In the genomic region with DNA sequence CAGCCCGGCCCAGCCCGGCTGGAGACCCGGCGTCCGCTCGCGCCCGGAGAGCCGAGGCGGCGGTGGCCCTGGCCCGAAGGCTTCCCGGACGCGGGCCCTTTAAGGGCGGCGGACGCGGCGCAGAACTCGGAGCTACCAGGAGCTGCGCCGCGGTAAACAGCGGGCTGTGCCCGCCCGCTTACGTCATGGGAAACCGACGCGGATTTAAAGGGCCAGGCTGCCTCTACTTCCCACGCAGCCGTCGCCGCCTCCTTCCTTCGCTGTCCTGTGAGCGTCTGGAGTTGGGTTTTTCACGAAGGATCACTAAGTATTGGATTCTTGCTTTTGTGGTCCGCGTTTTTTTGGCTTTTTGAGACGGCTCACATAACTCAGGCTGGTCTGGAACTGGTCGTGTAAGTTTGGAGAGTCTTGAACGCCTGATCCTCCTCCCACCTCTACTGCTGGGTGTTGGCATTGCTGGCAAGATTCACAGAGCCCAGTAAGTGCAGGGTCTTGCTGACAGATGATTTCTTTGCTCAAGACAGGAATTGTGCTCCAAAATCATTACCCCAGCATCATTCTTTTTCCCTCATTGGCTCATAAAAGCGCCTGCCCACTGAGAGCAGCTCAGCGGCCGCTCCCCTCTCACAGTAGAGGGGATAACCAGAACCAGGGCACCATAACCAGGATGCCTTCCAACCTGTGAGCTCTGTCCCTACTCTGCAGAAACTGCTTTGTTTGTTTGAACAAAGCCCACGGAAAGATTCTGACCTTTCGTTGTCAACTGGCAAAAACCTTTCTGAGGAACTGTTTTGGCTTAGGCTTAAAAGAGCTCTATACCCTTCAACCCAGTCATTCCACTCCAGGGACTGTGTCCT, we compare ENCODE assay signal across 8 mouse cellular contexts. TPM values are rescaled to one million over a fixed set of nuclear protein-coding genes. Genes with fewer than 3 reads are reported as not detected.
DNase-seq lines count a peak whose midpoint lies in the region; ATAC-seq and TF ChIP-seq lines count a peak whose summit lies in the region.

A gene (minus strand): TSS at position 152 of the 857 bp plus-strand sequence.

- peak within 1 kb of the TSS; percentile 90 for H3K4me3 ChIP-seq in G1E (ENCODE audit: low read depth, low read length)
- peak within 1 kb of the TSS; percentile 71 for H3K4me3 ChIP-seq in forebrain, embryonic 15.5 days
- peak within 1 kb of the TSS; percentile 85 for H3K4me3 ChIP-seq in liver, embryonic 16.5 days (ENCODE audit: low read depth, low read length)
- peak within 1 kb of the TSS; percentile 76 for H3K4me3 ChIP-seq in neural tube, embryonic 13.5 days
- peak within 1 kb of the TSS; percentile 89 for H3K4me3 ChIP-seq in testis, adult 2 months (ENCODE audit: control insufficient read depth, low read depth, low read length)

- H3K4me1 ChIP-seq in G1E (ENCODE audit: insufficient read depth, low read depth, low read length): peaks cover 39% of the 10 kb centered on the region
- peaks cover 38% of the 10 kb centered on the region for H3K4me1 ChIP-seq in forebrain, embryonic 15.5 days
- peaks cover 26% of the 10 kb centered on the region for H3K4me1 ChIP-seq in liver, embryonic 16.5 days (ENCODE audit: control insufficient read depth, low read depth, low read length)
- H3K4me1 ChIP-seq in neural tube, embryonic 13.5 days (replicated peaks): peaks cover 56% of the 10 kb centered on the region
- H3K4me1 ChIP-seq in testis, adult 2 months (ENCODE audit: control insufficient read depth, insufficient read depth, low read length): peaks cover 3% of the 10 kb centered on the region

- peak within 1 kb of the TSS; percentile 73 for H3K4me2 ChIP-seq in forebrain, embryonic 15.5 days (replicated peaks)
- peak within 1 kb of the TSS; percentile 79 for H3K4me2 ChIP-seq in liver, embryonic 16.5 days (ENCODE audit: low read depth, low read length)
- H3K4me2 ChIP-seq in neural tube, embryonic 13.5 days: peak within 1 kb of the TSS; percentile 94

- no peaks in the 10 kb centered on the region for H3K9me3 ChIP-seq in G1E (replicated peaks)
- no peaks in the 10 kb centered on the region for H3K9me3 ChIP-seq in forebrain, embryonic 15.5 days
- H3K9me3 ChIP-seq in liver, embryonic 16.5 days (replicated peaks; ENCODE audit: control insufficient read depth, low read length): no peaks in the 10 kb centered on the region
- H3K9me3 ChIP-seq in neural tube, embryonic 13.5 days: no peaks in the 10 kb centered on the region

- WGBS in forebrain, embryonic 15.5 days: under 1% methylated on average over 48 of the region's 48 CpGs
- WGBS in large intestine, adult 2 months: 1% methylated on average over 48 of the region's 48 CpGs
- WGBS in liver, embryonic 16.5 days (ENCODE audit: insufficient replicate concordance): 2% methylated on average over 46 of the region's 48 CpGs
- under 1% methylated on average over 48 of the region's 48 CpGs for WGBS in neural tube, embryonic 13.5 days

- H3K36me3 ChIP-seq in G1E (replicated peaks): peaks cover 57% of the 10 kb centered on the region
- H3K36me3 ChIP-seq in forebrain, embryonic 15.5 days: peaks cover 12% of the 10 kb centered on the region
- H3K36me3 ChIP-seq in liver, embryonic 16.5 days (ENCODE audit: control insufficient read depth, insufficient read depth): peaks cover 14% of the 10 kb centered on the region
- peaks cover 29% of the 10 kb centered on the region for H3K36me3 ChIP-seq in neural tube, embryonic 13.5 days
- H3K36me3 ChIP-seq in testis, adult 2 months (ENCODE audit: control insufficient read depth, insufficient read depth, low read length): peaks cover 2% of the 10 kb centered on the region; the same call in 1 of the 2 replicates

- TF ChIP-seq CTCF in G1E (IDR thresholded peaks at IDR 0.05; ENCODE audit: low read depth, low read length): no peak
- no peak for TF ChIP-seq CTCF in testis, adult 2 months (IDR thresholded peaks at IDR 0.05; ENCODE audit: control insufficient read depth, insufficient read depth, insufficient replicate concordance, low read depth, low read length)

- peak; percentile 87 for ATAC-seq in G1E (ENCODE audit: extremely low read depth, insufficient number of reproducible peaks, low FRiP score, poor library complexity, severe bottlenecking)
- peak; percentile 98 for ATAC-seq in forebrain, embryonic 15.5 days (replicated peaks)
- peak; percentile 95 for ATAC-seq in liver, embryonic 16.5 days (ENCODE audit: low read depth)
- ATAC-seq in neural tube, embryonic 13.5 days (ENCODE audit: low read depth): peak; percentile 97

- intact Hi-C loops in heart, postnatal 14 days (cut with DNase I): no loop called here

- TF ChIP-seq POLR2A in testis, adult 2 months (IDR thresholded peaks at IDR 0.05; ENCODE audit: control insufficient read depth, low read depth, low read length): peak; percentile 64; the same call in 1 of the 2 replicates

- peak within 1 kb of the TSS; percentile 84 for H3K9ac ChIP-seq in forebrain, embryonic 15.5 days (replicated peaks)
- peak within 1 kb of the TSS; percentile 97 for H3K9ac ChIP-seq in liver, embryonic 16.5 days (ENCODE audit: low read depth, low read length)
- peak within 1 kb of the TSS; percentile 91 for H3K9ac ChIP-seq in neural tube, embryonic 13.5 days

- H3K27ac ChIP-seq in forebrain, embryonic 15.5 days (replicated peaks): peak within 1 kb of the TSS; percentile 79
- H3K27ac ChIP-seq in liver, embryonic 16.5 days (ENCODE audit: low read length): peak within 1 kb of the TSS; percentile 93
- H3K27ac ChIP-seq in neural tube, embryonic 13.5 days (replicated peaks): peak within 1 kb of the TSS; percentile 86
- H3K27ac ChIP-seq in testis, adult 2 months (ENCODE audit: control insufficient read depth, insufficient read depth, low read depth, low read length): peak within 1 kb of the TSS; percentile 94

- H3K27me3 ChIP-seq in G1E (ENCODE audit: insufficient read depth, low read length): no peaks in the 10 kb centered on the region
- H3K27me3 ChIP-seq in forebrain, embryonic 15.5 days: no peaks in the 10 kb centered on the region
- H3K27me3 ChIP-seq in liver, embryonic 16.5 days (ENCODE audit: control insufficient read depth, insufficient read depth, low read depth, low read length): no peaks in the 10 kb centered on the region
- H3K27me3 ChIP-seq in neural tube, embryonic 13.5 days: no peaks in the 10 kb centered on the region
- no peaks in the 10 kb centered on the region for H3K27me3 ChIP-seq in testis, adult 2 months (ENCODE audit: control insufficient read depth, insufficient read depth, low read length)

- DNase-seq in G1E (ENCODE audit: low spot score): peak; percentile 88
- peak; percentile 88 for DNase-seq in cerebellum, adult 11-12 months
- DNase-seq in heart, postnatal 14 days: peak; percentile 92 to 93
- DNase-seq in large intestine, adult 2 months (ENCODE audit: low read depth, low spot score): peak; percentile 70

RNA-seq across cellular contexts. Expression of the gene that starts here (rescaled TPM):
- total RNA-seq in G1E (2014; fragmentation: Nextera tagmentation) (54.4 and 78.3 TPM in 2 replicates), G1E (2017) (14.6 and 17.7 TPM in 2 replicates)
- 25.7 and 26.4 TPM in 2 replicates for polyA plus RNA-seq in G1E (2012)
- polyA plus RNA-seq in forebrain, embryonic 15.5 days (2015; fragmentation: Nextera tagmentation; extraction: Ambion mirVana): 37.2 and 37.6 TPM in 2 replicates
- 10 to 100 TPM; 71.9 to 80.7 TPM for total RNA-seq in heart, postnatal 14 days (2021)
- 332 and 378 TPM in 2 replicates for polyA plus RNA-seq in large intestine, adult 2 months (2012; rRNA removed)
- 18.5 and 20.5 TPM in 2 replicates for polyA plus RNA-seq in liver, embryonic 16.5 days (2015; fragmentation: Nextera tagmentation; extraction: Ambion mirVana)
- 39.2 and 44.2 TPM in 2 replicates for polyA plus RNA-seq in neural tube, embryonic 13.5 days (2015; fragmentation: Nextera tagmentation; extraction: Ambion mirVana)
- 350 and 414 TPM in 2 replicates for polyA plus RNA-seq in testis, adult 2 months (2012; rRNA removed)

Comparison
In these comparisons a context has a peak if more than half of its experiments do, and no peak if none do; other contexts are left out.
1. Peak in every context shown above with its lines: DNase-seq, ATAC-seq, H3K4me3 ChIP-seq and H3K27ac ChIP-seq.